Mouse (Mus musculus) limb, embryonic 14.5 days (tissue): Measurements from ENCODE around the gene Sergef. TPM values are rescaled to one million over a fixed set of nuclear protein-coding genes. Genes with fewer than 3 reads are reported as not detected.

Experiments
- ATAC-seq: fragments of 200-750 bp; cut with Nextera tagmentation; 2 replicates; pipeline ENCODE4 v1.8.0; 2017; ENCODE audit warnings: low read depth, moderate number of reproducible peaks, moderate TSS enrichment; ENCODE audit not compliant: low FRiP score
- DNase-seq: peaks from one replicate; pipeline ENCODE4 v3.0.0-alpha.2; 2015; ENCODE audit warnings: low spot score
- H3K27ac ChIP-seq: fragments of 300-500 bp; sonication (generic); replicated peaks from 2 replicates; pipeline ENCODE4 v1.5.1; 2014; ENCODE audit warnings: low read depth, mild to moderate bottlenecking, low read length, moderate library complexity, mixed read lengths
- H3K27me3 ChIP-seq: fragments of 300-500 bp; sonication (generic); 2 replicates; pipeline ENCODE4 v1.6.1; 2014; ENCODE audit warnings: low read length, mixed read lengths; ENCODE audit not compliant: control insufficient read depth, insufficient read depth
- H3K36me3 ChIP-seq: fragments of 300-500 bp; sonication (generic); 2 replicates; pipeline ENCODE4 v1.6.1; 2014; ENCODE audit warnings: mild to moderate bottlenecking, low read length, moderate library complexity, mixed read lengths; ENCODE audit not compliant: control insufficient read depth, insufficient read depth
- H3K4me1 ChIP-seq: fragments of 300-500 bp; sonication (generic); 2 replicates; pipeline ENCODE4 v1.6.1; 2014; ENCODE audit warnings: antibody characterized with exemption, low read length, mixed read lengths; ENCODE audit not compliant: control insufficient read depth, insufficient read depth
- H3K4me2 ChIP-seq: fragments of 300-500 bp; sonication (generic); replicated peaks from 2 replicates; pipeline ENCODE4 v1.6.1; 2014; ENCODE audit warnings: low read depth, mild to moderate bottlenecking, low read length, moderate library complexity; ENCODE audit not compliant: severe bottlenecking
- H3K4me3 ChIP-seq: fragments of 300-500 bp; sonication (generic); replicated peaks from 2 replicates; pipeline ENCODE4 v1.5.1; 2014; ENCODE audit warnings: low read length
- H3K9ac ChIP-seq: fragments of 300-500 bp; sonication (generic); 2 replicates; pipeline ENCODE4 v1.6.1; 2014; ENCODE audit warnings: mild to moderate bottlenecking, low read depth, low read length, moderate library complexity; ENCODE audit not compliant: severe bottlenecking
- H3K9me3 ChIP-seq: fragments of 300-500 bp; sonication (generic); 2 replicates; pipeline ENCODE4 v1.6.1; 2016; ENCODE audit warnings: low read length; ENCODE audit not compliant: control insufficient read depth
- POLR2A ChIP-seq: fragments of 200-500 bp; IDR thresholded peaks from 2 replicates; pipeline ENCODE4 v1.8.0; 2012; ENCODE audit warnings: inconsistent platforms, mild to moderate bottlenecking, moderate library complexity, borderline replicate concordance; ENCODE audit not compliant: insufficient read depth, insufficient read length; ENCODE audit errors: extremely low read depth
- WGBS: fragments of 180-500 bp; shearing (Covaris S2); extraction: QIAGEN DNeasy Blood & Tissue Kit; methylation state at CpG from one replicate; pipeline ENCODE4 v1.1.7; 2014; 5-methylcytosine and 5-hydroxymethylcytosine counted together
- polyA plus RNA-seq, 2 experiments: library from polyadenylated mRNA; depleted of rRNA in 1 of 2; stranded (reverse) in 1 of 2; unstranded in 1 of 2; fragments of >200 nt; fragmentation: Nextera tagmentation in 1 of 2; extraction: Ambion mirVana in 1 of 2; gene quantifications; 2 replicates each; pipeline versions ENCODE4 v1.2.1 to v1.2.3; 2012 to 2014

The Sergef gene
- polyA plus RNA-seq, 2 experiments = 12.2 to 12.8 TPM

DNA sequence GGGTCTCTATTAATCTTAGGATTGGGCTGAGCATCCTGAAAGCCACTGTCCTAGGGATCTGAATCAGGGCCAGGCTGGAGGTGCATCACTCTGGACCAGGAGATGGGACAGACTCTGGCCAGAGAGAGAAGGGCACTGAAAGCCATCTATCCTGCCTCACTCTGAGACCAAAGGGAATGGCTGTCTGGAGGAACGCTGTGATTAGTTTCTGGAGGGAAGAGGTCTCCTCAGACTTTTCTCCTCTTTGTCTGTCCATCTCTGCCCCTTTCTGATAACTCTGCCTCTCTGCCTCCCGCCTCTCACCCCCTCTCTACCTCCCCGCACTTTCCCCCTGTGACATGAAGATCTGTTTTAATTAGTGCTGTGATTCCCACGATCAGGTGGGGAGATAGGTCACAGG, 244.7 kb downstream of the Sergef start:
- no peaks in the 10 kb centered on the region for H3K9me3 ChIP-seq
- no peak for TF ChIP-seq POLR2A

DNA sequence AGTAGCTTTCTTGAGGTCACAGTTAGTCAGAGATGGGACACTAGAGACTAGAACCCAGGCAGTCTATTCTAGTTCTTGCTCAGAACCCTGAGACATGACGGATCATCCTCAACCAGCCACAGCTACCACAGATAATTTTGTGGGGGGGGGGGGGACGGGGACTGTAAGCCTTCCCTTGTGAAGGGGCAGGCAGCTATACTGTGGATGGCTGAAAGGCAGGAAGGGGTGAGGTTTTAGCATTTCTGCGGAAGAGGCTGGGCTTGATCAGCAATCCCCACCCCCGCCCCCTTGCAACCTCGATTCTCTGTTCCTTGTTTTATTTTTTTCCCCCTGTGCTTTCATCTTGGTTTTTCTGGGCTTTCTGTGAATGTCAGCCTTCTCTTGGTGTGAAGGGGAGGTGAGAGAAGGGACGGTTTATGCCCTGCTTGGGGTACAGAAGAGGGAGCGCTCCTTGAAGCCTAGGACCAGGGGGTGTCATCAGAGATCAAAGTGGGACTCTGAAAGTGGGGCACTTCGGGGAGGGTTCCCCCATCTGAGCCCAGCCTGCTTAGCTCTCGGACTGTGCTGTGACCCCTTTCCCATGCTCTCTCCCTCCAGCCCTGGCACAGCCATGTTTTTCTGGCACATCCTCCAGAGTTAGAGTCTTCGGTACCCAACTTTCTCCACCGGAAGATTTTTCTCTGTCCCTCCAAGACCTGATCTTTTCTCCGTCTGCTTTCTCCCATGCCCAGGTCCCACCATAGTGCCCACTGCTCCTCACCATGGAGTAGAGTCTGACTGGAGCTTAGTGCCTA, 245.7 kb downstream of the Sergef start:
- H3K4me1 ChIP-seq = peaks cover 4% of the 10 kb centered on the region; the same call in 1 of the 2 replicates
- no peak overlapping the region for H3K4me3 ChIP-seq
- H3K36me3 ChIP-seq = no peaks in the 10 kb centered on the region
- 31% methylated on average over 12 of the region's 12 CpGs for WGBS
- H3K9me3 ChIP-seq = no peaks in the 10 kb centered on the region
- no peak overlapping the region for H3K4me2 ChIP-seq
- H3K27me3 ChIP-seq = peaks cover 49% of the 10 kb centered on the region
- no peak for DNase-seq
- no peak overlapping the region for H3K27ac ChIP-seq
- no peak for ATAC-seq
- TF ChIP-seq POLR2A = no peak
- no peak overlapping the region for H3K9ac ChIP-seq

More for the DNA sequence above, 244.7 kb downstream of the Sergef start:
- Histone ChIP-seq H3K9ac (no peak overlapping the region), H3K4me1 (peaks cover 4% of the 10 kb centered on the region; the same call in 1 of the 2 replicates), H3K4me2 (no peak overlapping the region), H3K27ac (no peak overlapping the region), H3K4me3 (no peak overlapping the region), H3K36me3 (no peaks in the 10 kb centered on the region), H3K27me3 (peaks cover 59% of the 10 kb centered on the region)
- ATAC-seq = no peak
- WGBS = 48% methylated on average over 4 of the region's 4 CpGs
- DNase-seq = no peak

Other genes with a start within 250 kb of the Sergef start
- 0.28 and 0.40 TPM in 2 replicates for gene Kcnc1, start 243.3 kb downstream of the Sergef start, polyA plus RNA-seq (2012; rRNA removed)
- gene Kcnc1, start 243.3 kb downstream of the Sergef start, polyA plus RNA-seq (2014; fragmentation: Nextera tagmentation; extraction: Ambion mirVana) = 0.07 and 0.11 TPM in 2 replicates
- gene Tph1, start 32.7 kb upstream of the Sergef start, polyA plus RNA-seq (2012; rRNA removed) = 0.29 TPM in 2 replicates
- gene Tph1, start 32.7 kb upstream of the Sergef start, polyA plus RNA-seq (2014; fragmentation: Nextera tagmentation; extraction: Ambion mirVana) = 1.1 and 1.6 TPM in 2 replicates
- gene Saal1, start 70.9 kb upstream of the Sergef start, polyA plus RNA-seq (2012; rRNA removed) = 20.8 and 21.4 TPM in 2 replicates
- 30.6 and 33.4 TPM in 2 replicates for gene Saal1, start 70.9 kb upstream of the Sergef start, polyA plus RNA-seq (2014; fragmentation: Nextera tagmentation; extraction: Ambion mirVana)
- 0.21 and 0.22 TPM in 2 replicates for gene Saa3, start 75.9 kb upstream of the Sergef start, polyA plus RNA-seq (2012; rRNA removed)
- gene Saa3, start 75.9 kb upstream of the Sergef start, polyA plus RNA-seq (2014; fragmentation: Nextera tagmentation; extraction: Ambion mirVana) = 0.19 and 0.33 TPM in 2 replicates
- 0.06 TPM in 1 of 2 replicates, not detected in the other for gene Saa4, start 92.8 kb upstream of the Sergef start, polyA plus RNA-seq (2012; rRNA removed)
- not detected in 2 replicates for gene Saa4, start 92.8 kb upstream of the Sergef start, polyA plus RNA-seq (2014; fragmentation: Nextera tagmentation; extraction: Ambion mirVana)
- 0.24 and 0.68 TPM in 2 replicates for gene Saa1, start 103.2 kb upstream of the Sergef start, polyA plus RNA-seq (2012; rRNA removed)
- 0.44 and 1.5 TPM in 2 replicates for gene Saa1, start 103.2 kb upstream of the Sergef start, polyA plus RNA-seq (2014; fragmentation: Nextera tagmentation; extraction: Ambion mirVana)
- 0.27 and 0.47 TPM in 2 replicates for gene Saa2, start 112.0 kb upstream of the Sergef start, polyA plus RNA-seq (2012; rRNA removed)
- gene Saa2, start 112.0 kb upstream of the Sergef start, polyA plus RNA-seq (2014; fragmentation: Nextera tagmentation; extraction: Ambion mirVana) = 1.1 TPM in 2 replicates
- 34.2 and 36.5 TPM in 2 replicates for gene Hps5, start 156.3 kb upstream of the Sergef start, polyA plus RNA-seq (2012; rRNA removed)
- 20.6 and 23.6 TPM in 2 replicates for gene Hps5, start 156.3 kb upstream of the Sergef start, polyA plus RNA-seq (2014; fragmentation: Nextera tagmentation; extraction: Ambion mirVana)
- gene Gtf2h1, start 156.3 kb upstream of the Sergef start, polyA plus RNA-seq (2012; rRNA removed) = 24.3 and 34.2 TPM in 2 replicates
- gene Gtf2h1, start 156.3 kb upstream of the Sergef start, polyA plus RNA-seq (2014; fragmentation: Nextera tagmentation; extraction: Ambion mirVana) = 53.1 and 53.5 TPM in 2 replicates
- gene Ldha, start 201.7 kb upstream of the Sergef start, polyA plus RNA-seq (2012; rRNA removed) = 692 and 736 TPM in 2 replicates
- gene Ldha, start 201.7 kb upstream of the Sergef start, polyA plus RNA-seq (2014; fragmentation: Nextera tagmentation; extraction: Ambion mirVana) = 1,461 and 1,594 TPM in 2 replicates
- 0.06 TPM in 1 of 2 replicates, not detected in the other for gene Ldhc, start 221.4 kb upstream of the Sergef start, polyA plus RNA-seq (2012; rRNA removed)
- gene Ldhc, start 221.4 kb upstream of the Sergef start, polyA plus RNA-seq (2014; fragmentation: Nextera tagmentation; extraction: Ambion mirVana) = not detected in 2 replicates